Mouse (Mus musculus): ENCODE results near the gene Acvr1b. TPM values are rescaled to one million over a fixed set of nuclear protein-coding genes. Genes with fewer than 3 reads are reported as not detected.

The Acvr1b gene
- polyA plus RNA-seq, 1 experiment from 2014 or later = 22.1 TPM

DNA sequence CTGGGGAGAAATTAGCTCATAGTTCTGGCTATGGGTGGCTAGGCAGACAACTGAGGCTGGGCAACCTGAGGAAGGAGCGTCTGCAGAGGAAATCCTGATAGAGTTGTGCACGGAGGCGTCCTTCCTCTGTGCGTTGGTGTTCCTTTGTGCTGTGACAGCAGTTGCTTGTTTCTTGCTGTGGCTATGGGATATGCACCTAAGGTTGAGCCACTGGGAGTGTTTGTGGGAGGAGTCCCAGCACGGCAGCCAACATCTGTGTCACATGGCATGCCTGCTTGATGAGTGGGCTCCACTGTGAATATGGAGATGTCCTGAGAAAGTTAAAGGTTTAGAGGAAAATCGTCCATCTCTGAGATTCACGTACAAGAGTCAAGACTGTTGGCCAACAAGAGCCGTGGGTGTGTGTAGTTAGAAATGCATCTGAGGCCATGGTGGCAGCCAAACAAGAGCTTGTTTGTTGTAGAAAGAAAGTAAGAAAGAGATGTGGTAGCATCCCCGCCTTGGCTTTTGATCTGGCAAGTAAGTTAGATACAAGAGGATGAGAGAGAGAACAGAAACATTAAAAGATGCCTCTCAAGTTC, 76.4 kb downstream of the Acvr1b start:
- Histone ChIP-seq H3K4me3 (ENCODE audit: low read depth, low read length) (no peak overlapping the region), H3K9ac (ENCODE audit: low read depth, low read length) (no peak overlapping the region), H3K4me2 (ENCODE audit: low read length) (no peak overlapping the region), H3K27me3 (ENCODE audit: control insufficient read depth, insufficient read depth, low read depth, low read length) (no peaks in the 10 kb centered on the region), H3K27ac (ENCODE audit: low read length) (no peak overlapping the region), H3K36me3 (ENCODE audit: control insufficient read depth, insufficient read depth, low read length) (no peaks in the 10 kb centered on the region), H3K4me1 (ENCODE audit: control insufficient read depth, insufficient read depth, low read length) (peaks cover 11% of the 10 kb centered on the region), H3K9me3 (replicated peaks; ENCODE audit: control insufficient read depth, low read length, poor library complexity, severe bottlenecking) (no peaks in the 10 kb centered on the region)
- ATAC-seq = no peak
- WGBS = 79% methylated on average over 9 of the region's 9 CpGs

DNA sequence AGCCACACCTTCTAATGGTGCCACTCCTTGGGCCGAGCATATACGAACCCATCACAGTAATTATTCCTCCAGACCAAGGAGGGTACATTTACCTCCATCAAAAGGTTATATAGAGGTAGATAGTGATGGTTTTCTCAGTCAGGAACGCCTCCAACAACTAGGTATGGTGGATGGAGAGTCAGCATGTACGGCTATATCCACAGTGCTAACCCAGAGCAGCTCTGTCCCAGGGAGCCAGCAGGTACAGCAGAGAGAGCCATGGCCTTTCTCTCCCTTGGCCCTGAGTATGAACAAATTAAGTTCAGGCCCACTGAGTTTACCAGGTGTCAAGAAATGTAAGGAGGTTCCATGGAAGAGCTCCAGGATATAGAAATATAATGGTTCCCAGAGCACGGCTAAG, 78.1 kb downstream of the Acvr1b start:
- no peak for ATAC-seq
- 86% methylated on average over 5 of the region's 5 CpGs for WGBS
- H3K4me2 ChIP-seq (ENCODE audit: low read length) = no peak overlapping the region
- H3K9ac ChIP-seq (ENCODE audit: low read depth, low read length) = no peak overlapping the region
- no peak overlapping the region for H3K4me3 ChIP-seq (ENCODE audit: low read depth, low read length)
- no peaks in the 10 kb centered on the region for H3K27me3 ChIP-seq (ENCODE audit: control insufficient read depth, insufficient read depth, low read depth, low read length)
- no peaks in the 10 kb centered on the region for H3K36me3 ChIP-seq (ENCODE audit: control insufficient read depth, insufficient read depth, low read length)
- H3K27ac ChIP-seq (ENCODE audit: low read length) = no peak overlapping the region
- no peaks in the 10 kb centered on the region for H3K9me3 ChIP-seq (replicated peaks; ENCODE audit: control insufficient read depth, low read length, poor library complexity, severe bottlenecking)
- H3K4me1 ChIP-seq (ENCODE audit: control insufficient read depth, insufficient read depth, low read length) = peaks cover 5% of the 10 kb centered on the region

DNA sequence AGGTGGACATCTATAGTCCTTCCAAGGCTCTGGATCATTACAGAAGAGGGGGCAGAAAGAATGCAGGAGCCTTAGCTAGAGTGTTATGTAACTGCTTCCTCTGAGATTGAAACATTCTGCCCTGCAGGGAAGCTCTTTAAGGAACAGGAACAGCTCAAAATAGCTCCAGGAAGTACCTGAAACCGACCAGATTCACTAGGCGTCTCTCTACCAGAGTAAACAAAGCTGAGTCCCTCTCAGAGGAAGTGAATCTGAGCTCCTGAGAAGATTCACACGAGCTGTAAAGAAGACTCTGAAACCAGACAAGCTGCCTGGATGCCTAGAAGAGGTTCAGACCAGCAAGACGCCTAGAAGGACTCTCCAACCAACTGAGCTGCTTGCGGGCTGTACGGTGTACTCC, 78.7 kb downstream of the Acvr1b start:
- Histone ChIP-seq H3K4me3 (ENCODE audit: low read depth, low read length) (no peak overlapping the region), H3K9me3 (replicated peaks; ENCODE audit: control insufficient read depth, low read length, poor library complexity, severe bottlenecking) (no peaks in the 10 kb centered on the region), H3K27ac (ENCODE audit: low read length) (no peak overlapping the region), H3K36me3 (ENCODE audit: control insufficient read depth, insufficient read depth, low read length) (no peaks in the 10 kb centered on the region), H3K27me3 (ENCODE audit: control insufficient read depth, insufficient read depth, low read depth, low read length) (no peaks in the 10 kb centered on the region), H3K4me1 (ENCODE audit: control insufficient read depth, insufficient read depth, low read length) (peaks cover 3% of the 10 kb centered on the region; the same call in 1 of the 2 replicates), H3K4me2 (ENCODE audit: low read length) (no peak overlapping the region), H3K9ac (ENCODE audit: low read depth, low read length) (no peak overlapping the region)
- no peak for ATAC-seq
- WGBS = 90% methylated on average over 6 of the region's 6 CpGs

DNA sequence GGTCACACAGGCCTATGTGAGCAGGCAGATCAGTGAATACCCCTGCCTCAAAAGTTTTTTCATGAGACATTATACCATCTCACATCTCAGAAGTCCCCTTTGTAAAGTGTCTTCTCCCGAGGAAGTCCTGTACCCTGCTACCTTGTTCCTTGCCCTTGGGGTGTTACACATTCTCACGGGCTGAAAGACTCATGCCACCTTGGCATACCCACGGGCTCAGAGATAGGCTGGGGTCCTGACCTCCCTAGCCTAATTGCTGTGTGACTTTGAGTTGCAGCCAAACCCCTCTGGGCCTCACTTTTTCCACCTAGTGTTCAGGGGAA, 79.7 kb downstream of the Acvr1b start:
- no peaks in the 10 kb centered on the region for H3K36me3 ChIP-seq (ENCODE audit: control insufficient read depth, insufficient read depth, low read length)
- no peak for ATAC-seq
- H3K4me1 ChIP-seq (ENCODE audit: control insufficient read depth, insufficient read depth, low read length) = peaks cover 3% of the 10 kb centered on the region; the same call in 1 of the 2 replicates
- peak overlapping the region; percentile 71 for H3K4me3 ChIP-seq (ENCODE audit: low read depth, low read length)
- WGBS = 36% methylated on average over 3 of the region's 3 CpGs
- 0 out of 2 replicates have a peak overlapping the region, but pooled peaks have one; percentile 45 for H3K27ac ChIP-seq (ENCODE audit: low read length)
- H3K27me3 ChIP-seq (ENCODE audit: control insufficient read depth, insufficient read depth, low read depth, low read length) = no peaks in the 10 kb centered on the region
- peak overlapping the region; percentile 90 for H3K9ac ChIP-seq (ENCODE audit: low read depth, low read length)
- peak overlapping the region; percentile 74 for H3K4me2 ChIP-seq (ENCODE audit: low read length)
- no peaks in the 10 kb centered on the region for H3K9me3 ChIP-seq (replicated peaks; ENCODE audit: control insufficient read depth, low read length, poor library complexity, severe bottlenecking)

- peaks cover 3% of the 10 kb centered on the region; the same call in 1 of the 2 replicates for H3K4me1 ChIP-seq (ENCODE audit: control insufficient read depth, insufficient read depth, low read length)
- peak within 1 kb of the TSS; percentile 71 for H3K4me3 ChIP-seq (ENCODE audit: low read depth, low read length)
- H3K36me3 ChIP-seq (ENCODE audit: control insufficient read depth, insufficient read depth, low read length) = no peaks in the 10 kb centered on the region
- under 1% methylated on average over 72 of the region's 82 CpGs for WGBS
- no peaks in the 10 kb centered on the region for H3K27me3 ChIP-seq (ENCODE audit: control insufficient read depth, insufficient read depth, low read depth, low read length)
- H3K27ac ChIP-seq (ENCODE audit: low read length) = peak within 1 kb of the TSS; percentile 45; the same call in 1 of the 2 replicates
- no peaks in the 10 kb centered on the region for H3K9me3 ChIP-seq (replicated peaks; ENCODE audit: control insufficient read depth, low read length, poor library complexity, severe bottlenecking)
- H3K9ac ChIP-seq (ENCODE audit: low read depth, low read length) = peak within 1 kb of the TSS; percentile 90
- H3K4me2 ChIP-seq (ENCODE audit: low read length) = peak within 1 kb of the TSS; percentile 74
- ATAC-seq = peak; percentile 69
Observed at GRCm38 (mm10) chr15:101253886-101254795, 80.3 kb downstream of the Acvr1b start, which contains the start of gene Nr4a1. Nr4a1 (plus strand) TSS chr15:101254269.

- WGBS = 94% methylated on average over 7 of the region's 7 CpGs
- ATAC-seq = no peak
Observed at GRCm38 (mm10) chr15:101255842-101256462, 82.1 kb downstream of the Acvr1b start.

DNA sequence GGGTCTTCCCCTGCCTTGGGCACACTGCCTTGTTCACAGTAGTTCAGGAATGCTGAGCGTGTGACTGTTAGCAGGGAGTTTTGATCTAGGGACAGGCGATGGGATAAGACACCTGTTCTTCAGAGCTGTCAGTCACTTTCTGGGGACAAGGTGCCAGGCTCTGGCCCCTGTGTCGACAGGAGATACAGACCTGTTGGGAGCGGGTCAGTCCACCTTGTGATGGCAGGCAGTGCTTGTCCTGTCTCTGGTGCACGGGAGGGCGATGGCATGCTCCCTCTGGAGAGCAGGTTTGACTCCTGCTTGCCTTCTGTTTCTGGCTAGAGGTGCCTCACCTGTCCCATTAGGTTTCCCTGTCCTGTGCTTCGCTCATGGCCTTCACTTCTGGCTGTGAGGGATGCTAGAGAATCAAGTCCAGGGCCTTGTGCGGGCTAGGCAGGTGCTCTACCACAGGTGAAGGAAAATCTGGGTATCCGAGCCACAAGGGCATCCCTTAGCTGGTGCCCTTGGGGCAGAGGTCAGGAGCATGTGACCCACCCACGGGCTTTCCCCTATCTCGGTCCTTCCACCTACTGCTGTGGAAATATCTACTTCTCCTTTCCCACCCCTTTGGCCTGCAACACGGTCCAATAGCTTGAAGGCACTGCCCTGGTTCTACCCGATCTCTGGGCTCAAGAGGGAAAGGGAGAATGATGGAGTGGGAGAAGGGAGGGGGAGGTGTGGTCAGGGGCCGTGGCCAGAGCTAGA, 82.8 kb downstream of the Acvr1b start:
- Histone ChIP-seq H3K36me3 (ENCODE audit: control insufficient read depth, insufficient read depth, low read length) (no peaks in the 10 kb centered on the region), H3K4me2 (ENCODE audit: low read length) (no peak overlapping the region), H3K4me3 (ENCODE audit: low read depth, low read length) (no peak overlapping the region), H3K27ac (ENCODE audit: low read length) (no peak overlapping the region), H3K9ac (ENCODE audit: low read depth, low read length) (no peak overlapping the region), H3K27me3 (ENCODE audit: control insufficient read depth, insufficient read depth, low read depth, low read length) (no peaks in the 10 kb centered on the region), H3K9me3 (replicated peaks; ENCODE audit: control insufficient read depth, low read length, poor library complexity, severe bottlenecking) (no peaks in the 10 kb centered on the region), H3K4me1 (ENCODE audit: control insufficient read depth, insufficient read depth, low read length) (peaks cover 3% of the 10 kb centered on the region; the same call in 1 of the 2 replicates)
- 86% methylated on average over 14 of the region's 14 CpGs for WGBS
- no peak for ATAC-seq

More at GRCm38 (mm10) chr15:101255842-101256462, 82.1 kb downstream of the Acvr1b start:
- Histone ChIP-seq H3K9ac (ENCODE audit: low read depth, low read length) (no peak overlapping the region), H3K4me2 (ENCODE audit: low read length) (no peak overlapping the region), H3K27ac (ENCODE audit: low read length) (no peak overlapping the region), H3K4me1 (ENCODE audit: control insufficient read depth, insufficient read depth, low read length) (peaks cover 3% of the 10 kb centered on the region; the same call in 1 of the 2 replicates), H3K4me3 (ENCODE audit: low read depth, low read length) (no peak overlapping the region), H3K36me3 (ENCODE audit: control insufficient read depth, insufficient read depth, low read length) (no peaks in the 10 kb centered on the region), H3K27me3 (ENCODE audit: control insufficient read depth, insufficient read depth, low read depth, low read length) (no peaks in the 10 kb centered on the region), H3K9me3 (replicated peaks; ENCODE audit: control insufficient read depth, low read length, poor library complexity, severe bottlenecking) (no peaks in the 10 kb centered on the region)

DNA sequence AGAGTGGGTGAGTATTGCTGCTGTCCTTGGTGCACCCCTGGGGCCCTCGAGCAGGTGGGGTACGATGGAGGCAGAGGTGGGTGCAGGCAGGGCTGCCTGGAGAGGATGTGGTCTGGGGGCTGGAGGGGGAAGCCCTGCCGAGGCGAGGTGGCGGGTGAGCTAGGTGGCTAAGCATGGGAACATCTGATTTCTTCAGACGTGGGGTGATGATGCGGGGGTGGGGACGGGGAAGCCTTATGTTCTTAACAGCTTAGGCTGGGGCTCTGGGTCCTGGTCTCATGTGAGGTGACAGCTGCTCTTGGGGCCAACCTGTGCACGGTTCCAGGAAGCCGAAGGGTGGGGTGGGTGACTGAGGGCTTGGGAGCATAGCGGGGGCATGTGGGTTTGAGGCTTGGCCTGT, 84.6 kb downstream of the Acvr1b start:
- peaks cover 3% of the 10 kb centered on the region; the same call in 1 of the 2 replicates for H3K4me1 ChIP-seq (ENCODE audit: control insufficient read depth, insufficient read depth, low read length)
- H3K9me3 ChIP-seq (replicated peaks; ENCODE audit: control insufficient read depth, low read length, poor library complexity, severe bottlenecking) = no peaks in the 10 kb centered on the region
- no peaks in the 10 kb centered on the region for H3K36me3 ChIP-seq (ENCODE audit: control insufficient read depth, insufficient read depth, low read length)
- no peak for ATAC-seq
- no peak overlapping the region for H3K4me2 ChIP-seq (ENCODE audit: low read length)
- no peak overlapping the region for H3K27ac ChIP-seq (ENCODE audit: low read length)
- no peaks in the 10 kb centered on the region for H3K27me3 ChIP-seq (ENCODE audit: control insufficient read depth, insufficient read depth, low read depth, low read length)
- H3K4me3 ChIP-seq (ENCODE audit: low read depth, low read length) = no peak overlapping the region
- 91% methylated on average over 11 of the region's 11 CpGs for WGBS
- no peak overlapping the region for H3K9ac ChIP-seq (ENCODE audit: low read depth, low read length)

All from midbrain, embryonic 16.5 days (tissue).